Mouse (Mus musculus) cortical plate, adult 2 months (tissue): ENCODE data around the gene Sh2d5. TPM values are rescaled to one million over a fixed set of nuclear protein-coding genes. Genes with fewer than 3 reads are reported as not detected.

Experiments
- H3K27ac ChIP-seq: fragments of 200-500 bp; 2 replicates; pipeline ENCODE4 v1.5.1; 2012; ENCODE audit warnings: low read length, control low read depth, inconsistent platforms; ENCODE audit not compliant: insufficient read depth
- H3K4me1 ChIP-seq: fragments of 200-500 bp; 2 replicates; pipeline ENCODE4 v1.6.1; 2011; ENCODE audit warnings: low read length; ENCODE audit not compliant: control insufficient read depth, insufficient read depth
- H3K4me3 ChIP-seq: fragments of 200-500 bp; 2 replicates; pipeline ENCODE4 v1.5.1; 2011; ENCODE audit warnings: mild to moderate bottlenecking, low read length, control low read depth; ENCODE audit not compliant: insufficient read depth
- CTCF ChIP-seq: fragments of 200-500 bp; IDR thresholded peaks from 2 replicates; pipeline ENCODE4 v1.5.1; 2011; ENCODE audit warnings: mild to moderate bottlenecking, control low read depth, low read length; ENCODE audit not compliant: insufficient read depth; ENCODE audit errors: extremely low read depth
- POLR2A ChIP-seq: fragments of 200-500 bp; IDR thresholded peaks from 2 replicates; pipeline ENCODE4 v1.6.1; 2011; ENCODE audit warnings: mild to moderate bottlenecking, low read length, control low read depth; ENCODE audit not compliant: insufficient read depth; ENCODE audit errors: extremely low read depth
- polyA plus RNA-seq: library from polyadenylated mRNA; depleted of rRNA; stranded (reverse); fragments of >200 nt; gene quantifications from 2 replicates; pipeline ENCODE4 v1.2.3, GENCODE M21; 2012; rRNA removed

Sh2d5 gene
- 89.7 and 93.2 TPM in 2 replicates for polyA plus RNA-seq

DNA sequence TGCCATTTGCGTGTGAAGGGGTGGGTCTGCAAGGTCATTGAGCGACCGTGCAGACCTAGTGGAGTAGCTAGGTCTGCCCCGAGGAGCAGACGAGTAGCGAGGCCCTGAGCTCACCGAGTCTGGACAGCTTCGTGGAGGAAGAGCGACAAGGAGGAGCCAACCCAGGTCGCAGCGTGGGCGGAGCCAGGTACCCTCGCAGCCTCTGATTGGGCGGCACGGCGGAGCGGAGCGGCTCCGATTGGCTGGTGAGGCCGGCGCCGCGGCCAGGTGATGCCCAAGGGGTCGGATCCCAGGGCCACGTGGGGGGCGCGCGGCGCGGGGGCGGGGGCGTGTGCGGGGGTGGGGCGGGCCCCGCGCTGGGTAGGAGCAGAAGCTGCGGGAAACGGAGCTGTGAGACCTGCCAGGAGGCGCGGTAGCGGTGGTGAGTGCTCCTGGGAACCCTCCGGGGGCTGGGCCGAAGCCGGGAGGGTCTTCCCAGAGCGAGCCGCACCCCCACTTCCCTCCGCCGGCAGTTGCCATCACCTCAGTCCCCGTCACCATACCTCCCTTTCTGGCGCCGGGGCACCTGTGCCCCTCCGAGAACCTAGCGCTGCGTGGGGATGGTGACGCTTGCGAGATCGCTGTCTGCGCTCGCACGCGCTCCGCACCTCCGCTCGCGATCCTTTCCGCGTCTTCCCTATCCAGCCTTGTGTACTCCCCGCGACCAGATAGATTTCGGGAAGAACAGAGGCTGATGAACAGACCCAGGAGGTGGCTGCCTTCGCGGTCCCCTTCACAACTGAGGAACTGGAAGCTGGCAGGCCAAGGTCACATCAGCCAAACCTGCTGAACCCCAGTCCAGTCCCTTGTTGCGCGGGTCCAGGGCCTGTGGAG lies at the start of gene Sh2d5, which contains the start of gene Kif17:
TSS of gene Sh2d5 (plus strand) at position 316 of the 873 bp plus-strand sequence.
TSS of gene Kif17 (plus strand) at position 348 of the 873 bp plus-strand sequence.
- H3K4me1 ChIP-seq: peaks cover 8% of the 10 kb centered on the region; the same call in 1 of the 2 replicates
- H3K4me3 ChIP-seq: peak within 1 kb of the TSS; percentile 79
- peak; percentile 94 for TF ChIP-seq POLR2A
- no peak for TF ChIP-seq CTCF
- H3K27ac ChIP-seq: peak within 1 kb of the TSS; percentile 92

- no peak for TF ChIP-seq POLR2A
- no peak for TF ChIP-seq CTCF
- Histone ChIP-seq H3K4me3 (no peak overlapping the region), H3K27ac (no peak overlapping the region), H3K4me1 (no peaks in the 10 kb centered on the region)
Observed at GRCm38 (mm10) chr4:138200769-138201168, 49.4 kb upstream of the Sh2d5 start.

DNA sequence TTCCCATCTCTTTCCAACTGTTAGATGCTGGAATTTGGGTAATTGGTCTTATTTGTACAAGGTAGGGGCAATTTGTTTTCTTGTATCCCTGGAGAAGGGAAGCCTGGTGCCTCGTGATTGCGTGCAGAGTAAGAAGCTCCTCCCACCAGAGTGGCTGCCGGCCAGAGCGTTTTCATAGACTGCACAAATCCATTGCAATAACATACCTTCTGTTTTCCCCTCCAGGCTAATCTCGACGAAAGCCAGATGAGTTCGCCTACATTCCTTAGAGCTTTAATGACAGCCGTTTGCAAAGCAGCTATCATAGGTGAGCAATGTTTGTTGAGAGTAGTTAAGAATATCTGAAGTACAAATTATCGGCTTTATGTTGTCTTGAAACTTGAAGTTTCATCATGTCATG lies 48.5 kb upstream of the Sh2d5 start:
- TF ChIP-seq CTCF: no peak
- no peak for TF ChIP-seq POLR2A
- Histone ChIP-seq H3K4me1 (no peaks in the 10 kb centered on the region), H3K4me3 (no peak overlapping the region), H3K27ac (no peak overlapping the region)

DNA sequence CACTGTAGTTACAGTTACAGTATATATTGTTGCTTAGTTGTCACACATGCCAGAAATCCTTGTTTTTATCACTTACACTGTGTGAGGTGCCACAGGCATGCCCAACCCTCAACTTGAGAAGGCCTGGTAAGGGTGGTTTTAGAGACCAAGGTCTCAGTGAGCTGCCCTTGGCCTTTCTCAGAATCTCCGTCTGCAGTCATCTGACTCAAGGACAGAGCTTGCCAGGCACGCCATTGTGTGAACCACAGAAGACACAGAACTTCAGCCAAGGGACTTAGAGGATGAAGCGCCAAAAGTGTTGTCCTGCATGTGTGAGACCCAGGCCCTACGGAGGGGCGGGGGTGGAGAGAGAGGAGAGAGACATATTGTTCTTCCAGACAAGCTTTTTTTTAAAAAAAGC lies 40.1 kb upstream of the Sh2d5 start:
- Histone ChIP-seq H3K4me3 (no peak overlapping the region), H3K27ac (no peak overlapping the region), H3K4me1 (no peaks in the 10 kb centered on the region)
- TF ChIP-seq CTCF: no peak
- no peak for TF ChIP-seq POLR2A

GRCm38 (mm10) chr4:138213861-138214260 lies 36.3 kb upstream of the Sh2d5 start:
- Histone ChIP-seq H3K27ac (no peak overlapping the region), H3K4me3 (no peak overlapping the region), H3K4me1 (peaks cover 2% of the 10 kb centered on the region; the same call in 1 of the 2 replicates)
- no peak for TF ChIP-seq CTCF
- TF ChIP-seq POLR2A: no peak

- H3K4me3 ChIP-seq: peak overlapping the region; percentile 69
- TF ChIP-seq POLR2A: no peak
Observed at GRCm38 (mm10) chr4:138215671-138216199, 34.5 kb upstream of the Sh2d5 start.

DNA sequence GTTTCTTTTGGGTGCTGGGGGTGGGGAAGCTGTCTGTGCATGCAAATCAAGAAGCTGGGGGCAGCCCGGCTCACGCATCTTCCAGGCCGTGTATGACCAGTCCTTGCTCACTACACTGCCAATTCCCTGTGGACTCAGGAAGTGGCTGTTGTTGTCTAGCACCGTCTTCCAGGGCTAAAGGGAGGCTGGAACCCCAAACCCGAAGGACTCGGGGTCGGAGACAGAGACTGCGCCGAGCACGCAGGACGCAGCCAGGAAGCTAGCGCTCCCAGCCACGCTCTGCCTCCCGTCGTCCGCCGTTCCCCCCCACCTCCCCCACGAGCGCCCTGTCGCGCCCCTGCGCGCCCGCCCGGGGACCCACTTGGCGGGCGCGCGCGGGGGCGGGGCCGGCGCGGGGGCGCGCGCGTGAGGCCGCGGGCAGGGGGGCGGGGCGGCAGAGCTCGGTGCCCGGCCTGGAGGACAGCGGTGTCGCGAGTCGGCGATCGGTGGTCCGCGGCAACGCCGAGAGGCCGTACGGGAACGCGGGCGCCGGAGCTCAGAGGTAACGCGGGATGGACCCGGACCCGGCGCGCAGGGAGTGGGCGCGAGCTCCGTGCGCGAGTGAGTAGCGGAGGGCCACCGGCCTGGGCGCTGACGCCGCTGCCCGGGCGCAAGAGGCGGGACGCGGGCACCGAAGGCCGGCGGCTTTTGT lies 33.9 kb upstream of the Sh2d5 start, which contains the start of gene Hp1bp3:
TSS of gene Hp1bp3 (plus strand) at position 97 of the 691 bp plus-strand sequence.
- H3K4me3 ChIP-seq: peak within 1 kb of the TSS; percentile 69
- TF ChIP-seq POLR2A: peak; percentile 73
- TF ChIP-seq CTCF: no peak

More at GRCm38 (mm10) chr4:138215671-138216199, 34.5 kb upstream of the Sh2d5 start:
- Histone ChIP-seq H3K27ac (peak overlapping the region; percentile 88), H3K4me1 (peaks cover 7% of the 10 kb centered on the region)

GRCm38 (mm10) chr4:138216891-138217392 lies 33.3 kb upstream of the Sh2d5 start:
- Histone ChIP-seq H3K4me1 (peaks cover 7% of the 10 kb centered on the region), H3K4me3 (peak overlapping the region; percentile 69), H3K27ac (peak overlapping the region; percentile 99)
- no peak for TF ChIP-seq CTCF
- peak; percentile 42; the same call in 1 of the 2 replicates for TF ChIP-seq POLR2A

More for the DNA sequence above, 33.9 kb upstream of the Sh2d5 start, which contains the start of gene Hp1bp3:
- Histone ChIP-seq H3K4me1 (peaks cover 7% of the 10 kb centered on the region), H3K27ac (peak within 1 kb of the TSS; percentile 99)

- TF ChIP-seq CTCF: no peak
- no peak for TF ChIP-seq POLR2A
- peaks cover 7% of the 10 kb centered on the region for H3K4me1 ChIP-seq
- H3K27ac ChIP-seq: peak overlapping the region; percentile 95
- H3K4me3 ChIP-seq: peak overlapping the region; percentile 69
Observed at GRCm38 (mm10) chr4:138217441-138217840, 32.8 kb upstream of the Sh2d5 start.
